17 mouse cellular contexts compared by ENCODE assay signal in the genomic region with DNA sequence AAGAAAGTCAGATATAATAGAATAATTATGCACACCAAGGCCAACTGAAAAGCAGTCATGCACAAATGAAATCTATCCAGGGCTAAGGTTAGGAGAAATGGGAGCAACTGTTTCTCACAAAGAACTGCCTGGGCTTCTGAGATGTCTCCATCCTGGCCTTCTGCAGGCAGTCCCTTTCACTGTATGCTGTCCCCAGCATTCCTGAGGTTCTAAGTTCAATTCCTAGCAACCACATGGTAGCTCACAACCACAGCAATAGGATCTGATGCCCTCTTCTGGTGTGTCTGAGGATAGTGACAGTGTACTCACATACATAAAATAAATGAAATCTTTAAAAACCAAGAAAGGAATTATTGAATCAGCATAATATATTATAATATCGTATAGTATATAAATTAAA.
DNase-seq lines count a peak whose midpoint lies in the region; ATAC-seq and TF ChIP-seq lines count a peak whose summit lies in the region.
"Had no signal": no experiment of that assay in that cellular context is flagged by ENCODE, and none has a peak within 500 bp of the region (broad histone marks: within the 10 kb centered on the region; RNA-seq: fewer than 3 reads in every experiment).

No protein-coding gene starts in this region.

- no peak overlapping the region for H3K4me2 ChIP-seq in hindbrain, embryonic 11.5 days (replicated peaks; ENCODE audit: low read depth, low read length)
- no peak overlapping the region for H3K4me2 ChIP-seq in midbrain, postnatal 0 days (ENCODE audit: low read depth, low read length, poor library complexity, severe bottlenecking)
- no peak overlapping the region for H3K4me2 ChIP-seq in midbrain, embryonic 15.5 days
- H3K4me2 ChIP-seq in forebrain, embryonic 14.5 days (ENCODE audit: low read length): no peak overlapping the region
- H3K4me2 ChIP-seq in kidney, embryonic 15.5 days: no peak overlapping the region
- H3K4me2 ChIP-seq: embryonic facial prominence, embryonic 12.5 days; liver, embryonic 15.5 days; neural tube, embryonic 13.5 days had no signal

- H3K36me3 ChIP-seq in hindbrain, embryonic 11.5 days (ENCODE audit: control insufficient read depth, insufficient read depth, low read length): no peaks in the 10 kb centered on the region
- H3K36me3 ChIP-seq in hindbrain, embryonic 10.5 days: no peaks in the 10 kb centered on the region
- no peaks in the 10 kb centered on the region for H3K36me3 ChIP-seq in midbrain, postnatal 0 days (ENCODE audit: insufficient read depth, low read length)
- H3K36me3 ChIP-seq in midbrain, embryonic 15.5 days (replicated peaks): no peaks in the 10 kb centered on the region
- H3K36me3 ChIP-seq in forebrain, embryonic 14.5 days (ENCODE audit: control insufficient read depth, insufficient read depth, low read length): no peaks in the 10 kb centered on the region
- H3K36me3 ChIP-seq in kidney, embryonic 15.5 days: no peaks in the 10 kb centered on the region
- H3K36me3 ChIP-seq: embryonic facial prominence, embryonic 12.5 days; liver, embryonic 15.5 days; neural tube, embryonic 13.5 days had no signal

- peak; percentile 62 for ATAC-seq in hindbrain, embryonic 11.5 days (ENCODE audit: low FRiP score)
- no peak; the same call in 1 of the 2 replicates for ATAC-seq in midbrain, postnatal 0 days (ENCODE audit: low FRiP score)
- no peak for ATAC-seq in midbrain, embryonic 15.5 days (replicated peaks)
- ATAC-seq in forebrain, embryonic 14.5 days: peak; percentile 55; the same call in 1 of the 2 replicates
- no peak for ATAC-seq in kidney, embryonic 15.5 days (replicated peaks; ENCODE audit: low FRiP score)
- ATAC-seq: intestine, embryonic 16.5 days had no signal

- 83% methylated on average over 1 of the region's 1 CpGs for whole genome bisulfite sequencing in hindbrain, embryonic 11.5 days
- WGBS in hindbrain, embryonic 10.5 days: 91% methylated on average over 1 of the region's 1 CpGs
- WGBS in midbrain, postnatal 0 days: 89% methylated on average over 1 of the region's 1 CpGs
- WGBS in midbrain, embryonic 15.5 days: 94% methylated on average over 1 of the region's 1 CpGs
- 92% methylated on average over 1 of the region's 1 CpGs for WGBS in forebrain, embryonic 14.5 days
- 87% methylated on average over 1 of the region's 1 CpGs for WGBS in kidney, embryonic 15.5 days

- no peak overlapping the region for H3K27ac ChIP-seq in hindbrain, embryonic 11.5 days (ENCODE audit: low read depth, low read length)
- H3K27ac ChIP-seq in hindbrain, embryonic 10.5 days: no peak overlapping the region
- no peak overlapping the region for H3K27ac ChIP-seq in midbrain, postnatal 0 days (ENCODE audit: low read depth, low read length)
- H3K27ac ChIP-seq in midbrain, embryonic 15.5 days: no peak overlapping the region
- H3K27ac ChIP-seq in forebrain, embryonic 14.5 days (ENCODE audit: low read depth, low read length): no peak overlapping the region
- H3K27ac ChIP-seq in kidney, embryonic 15.5 days: no peak overlapping the region
- H3K27ac ChIP-seq: embryonic facial prominence, embryonic 12.5 days; liver, embryonic 15.5 days; macrophage; neural tube, embryonic 13.5 days had no signal

- H3K9ac ChIP-seq in hindbrain, embryonic 11.5 days (ENCODE audit: low read depth, low read length): no peak overlapping the region
- no peak overlapping the region for H3K9ac ChIP-seq in midbrain, postnatal 0 days (replicated peaks; ENCODE audit: low read length, poor library complexity, severe bottlenecking)
- no peak overlapping the region for H3K9ac ChIP-seq in midbrain, embryonic 15.5 days
- no peak overlapping the region for H3K9ac ChIP-seq in forebrain, embryonic 14.5 days (ENCODE audit: low read length)
- H3K9ac ChIP-seq in kidney, embryonic 15.5 days: no peak overlapping the region
- H3K9ac ChIP-seq: embryonic facial prominence, embryonic 12.5 days; liver, embryonic 15.5 days; neural tube, embryonic 13.5 days had no signal

- H3K4me1 ChIP-seq in hindbrain, embryonic 11.5 days (replicated peaks; ENCODE audit: control insufficient read depth, insufficient read depth, low read length): no peaks in the 10 kb centered on the region
- H3K4me1 ChIP-seq in hindbrain, embryonic 10.5 days (replicated peaks): peaks cover 14% of the 10 kb centered on the region; the same call in 1 of the 2 replicates
- H3K4me1 ChIP-seq in midbrain, postnatal 0 days (ENCODE audit: insufficient read depth, low read length): no peaks in the 10 kb centered on the region
- no peaks in the 10 kb centered on the region for H3K4me1 ChIP-seq in midbrain, embryonic 15.5 days
- no peaks in the 10 kb centered on the region for H3K4me1 ChIP-seq in forebrain, embryonic 14.5 days (ENCODE audit: control insufficient read depth, insufficient read depth, low read length)
- no peaks in the 10 kb centered on the region for H3K4me1 ChIP-seq in kidney, embryonic 15.5 days
- H3K4me1 ChIP-seq: embryonic facial prominence, embryonic 12.5 days; liver, embryonic 15.5 days; neural tube, embryonic 13.5 days had no signal

- H3K4me3 ChIP-seq in hindbrain, embryonic 11.5 days (ENCODE audit: low read depth, low read length): no peak overlapping the region
- H3K4me3 ChIP-seq in hindbrain, embryonic 10.5 days: no peak overlapping the region
- H3K4me3 ChIP-seq in midbrain, postnatal 0 days (ENCODE audit: low read depth, low read length): no peak overlapping the region
- no peak overlapping the region for H3K4me3 ChIP-seq in midbrain, embryonic 15.5 days
- no peak overlapping the region for H3K4me3 ChIP-seq in forebrain, embryonic 14.5 days (ENCODE audit: low read depth, low read length)
- H3K4me3 ChIP-seq in kidney, embryonic 15.5 days (replicated peaks): no peak overlapping the region
- H3K4me3 ChIP-seq: embryonic facial prominence, embryonic 12.5 days; erythroblast, embryonic 14.5 days; liver, embryonic 15.5 days; neural tube, embryonic 13.5 days had no signal

- TF ChIP-seq CTCF in midbrain, postnatal 0 days (IDR thresholded peaks at IDR 0.05): peak; percentile 39

- no peak for DNase-seq in hindbrain, embryonic 11.5 days (ENCODE audit: low spot score)
- no peak for DNase-seq in hindbrain, embryonic 10.5 days (ENCODE audit: low spot score)
- DNase-seq in midbrain, postnatal 0 days (ENCODE audit: low spot score): peak; percentile 10
- DNase-seq in forebrain, embryonic 14.5 days (ENCODE audit: low spot score): no peak
- no peak for DNase-seq in urinary bladder, postnatal 25 days (ENCODE audit: low spot score)
- DNase-seq: cerebellum, adult 2 months; cerebellum, postnatal 36 days; gastrocnemius, postnatal 10 days; thymus, postnatal 36 days had no signal

- H3K9me3 ChIP-seq in hindbrain, embryonic 11.5 days (ENCODE audit: control insufficient read depth, low read length): no peaks in the 10 kb centered on the region
- no peaks in the 10 kb centered on the region for H3K9me3 ChIP-seq in hindbrain, embryonic 10.5 days
- no peaks in the 10 kb centered on the region for H3K9me3 ChIP-seq in midbrain, postnatal 0 days (ENCODE audit: low read length)
- H3K9me3 ChIP-seq in midbrain, embryonic 15.5 days: no peaks in the 10 kb centered on the region
- H3K9me3 ChIP-seq in forebrain, embryonic 14.5 days (replicated peaks; ENCODE audit: control insufficient read depth, low read length): no peaks in the 10 kb centered on the region
- no peaks in the 10 kb centered on the region for H3K9me3 ChIP-seq in kidney, embryonic 15.5 days (replicated peaks)
- H3K9me3 ChIP-seq: embryonic facial prominence, embryonic 12.5 days; liver, embryonic 15.5 days; neural tube, embryonic 13.5 days had no signal

- H3K27me3 ChIP-seq in hindbrain, embryonic 11.5 days (ENCODE audit: control insufficient read depth, insufficient read depth, low read length): no peaks in the 10 kb centered on the region
- H3K27me3 ChIP-seq in hindbrain, embryonic 10.5 days (ENCODE audit: insufficient read depth, poor library complexity, severe bottlenecking): no peaks in the 10 kb centered on the region
- H3K27me3 ChIP-seq in midbrain, postnatal 0 days (ENCODE audit: insufficient read depth, low read length): no peaks in the 10 kb centered on the region
- H3K27me3 ChIP-seq in midbrain, embryonic 15.5 days (replicated peaks): no peaks in the 10 kb centered on the region
- no peaks in the 10 kb centered on the region for H3K27me3 ChIP-seq in forebrain, embryonic 14.5 days (replicated peaks; ENCODE audit: control insufficient read depth, insufficient read depth, low read length)
- no peaks in the 10 kb centered on the region for H3K27me3 ChIP-seq in kidney, embryonic 15.5 days
- H3K27me3 ChIP-seq: embryonic facial prominence, embryonic 12.5 days; liver, embryonic 15.5 days; neural tube, embryonic 13.5 days had no signal

Comparison
In these comparisons a context has a peak if more than half of its experiments do, and no peak if none do; other contexts are left out.
1. ATAC-seq: peak in hindbrain, embryonic 11.5 days (single experiment) and forebrain, embryonic 14.5 days (single experiment); none in midbrain, postnatal 0 days (single experiment), midbrain, embryonic 15.5 days (single experiment) and kidney, embryonic 15.5 days (single experiment).